In the genomic region with DNA sequence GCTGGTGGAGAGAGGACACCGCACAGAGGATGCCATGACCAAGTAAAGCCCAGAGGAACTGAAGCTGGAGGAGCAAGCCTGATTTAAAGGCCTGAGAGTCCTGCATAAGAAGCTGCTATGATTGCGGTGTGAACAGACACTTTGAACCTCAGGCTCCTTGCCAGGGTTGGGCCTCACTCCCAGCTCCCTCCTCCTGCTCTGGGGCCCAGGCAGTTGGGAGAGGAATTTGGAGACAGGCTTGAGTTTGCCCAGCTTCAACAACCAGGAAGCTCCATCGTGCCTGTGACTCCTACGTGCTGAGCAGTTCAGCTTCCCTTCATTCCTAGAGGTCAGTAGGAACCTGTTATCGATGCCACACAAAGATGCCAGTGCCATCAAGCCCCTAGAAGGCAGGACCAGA, we compare ENCODE assay signal across 9 mouse cellular contexts. TPM values are rescaled to one million over a fixed set of nuclear protein-coding genes. Genes with fewer than 3 reads are reported as not detected.
DNase-seq lines count a peak whose midpoint lies in the region; ATAC-seq lines count a peak whose summit lies in the region.
"Had no signal": no experiment of that assay in that cellular context is flagged by ENCODE, and none has a peak within 500 bp of the region (broad histone marks: within the 10 kb centered on the region; RNA-seq: fewer than 3 reads in every experiment).

No protein-coding gene starts in this region.

- H3K27me3 ChIP-seq in intestine, embryonic 14.5 days (replicated peaks; ENCODE audit: control insufficient read depth, insufficient read depth, low read length), result no peaks in the 10 kb centered on the region
- H3K27me3 ChIP-seq in stomach, embryonic 14.5 days (ENCODE audit: control insufficient read depth, insufficient read depth, low read length), result no peaks in the 10 kb centered on the region

- WGBS in intestine, embryonic 14.5 days, result 50% methylated on average over 5 of the region's 5 CpGs
- WGBS in stomach, embryonic 14.5 days, result 41% methylated on average over 5 of the region's 5 CpGs

- DNase-seq in kidney, postnatal 25 days, result peak; percentile 36 to 51
- DNase-seq in kidney, adult 8-10 months, result no peak
- peak; percentile 42 for DNase-seq in heart, adult 8-10 months (ENCODE audit: low spot score)
- DNase-seq in intestine, embryonic 14.5 days (ENCODE audit: low spot score), result no peak
- DNase-seq in cerebellum, adult 11-12 months, result no peak
- no peak for DNase-seq in natural killer cell, adult 2 months (ENCODE audit: low spot score in 2 of 2)
- DNase-seq: embryo, embryonic 11 days had no signal

- no peak overlapping the region for H3K9ac ChIP-seq in intestine, embryonic 14.5 days (ENCODE audit: low read length)
- no peak overlapping the region for H3K9ac ChIP-seq in stomach, embryonic 14.5 days (replicated peaks; ENCODE audit: low read depth, low read length)

- 0 out of 2 replicates have a peak overlapping the region, but pooled peaks have one; percentile 33 for H3K27ac ChIP-seq in intestine, embryonic 14.5 days (ENCODE audit: low read depth)
- peak overlapping the region; percentile 74 for H3K27ac ChIP-seq in stomach, embryonic 14.5 days (ENCODE audit: low read length)

- peak; percentile 60 for ATAC-seq in intestine, embryonic 14.5 days (replicated peaks; ENCODE audit: low FRiP score, low TSS enrichment, low read depth)
- peak; percentile 42; the same call in 1 of the 2 replicates for ATAC-seq in stomach, embryonic 14.5 days (ENCODE audit: insufficient number of reproducible peaks, insufficient read depth, low FRiP score, low read depth)

- H3K4me2 ChIP-seq in intestine, embryonic 14.5 days (ENCODE audit: low read length), result no peak overlapping the region
- H3K4me2 ChIP-seq in stomach, embryonic 14.5 days (replicated peaks; ENCODE audit: low read depth, low read length), result no peak overlapping the region

- peaks cover 11% of the 10 kb centered on the region for H3K4me1 ChIP-seq in intestine, embryonic 14.5 days (replicated peaks; ENCODE audit: control insufficient read depth, insufficient read depth, low read length)
- peaks cover 6% of the 10 kb centered on the region; the same call in 1 of the 2 replicates for H3K4me1 ChIP-seq in stomach, embryonic 14.5 days (ENCODE audit: control insufficient read depth, insufficient read depth, low read length)

- no peak overlapping the region for H3K4me3 ChIP-seq in intestine, embryonic 14.5 days (ENCODE audit: low read depth, low read length)
- H3K4me3 ChIP-seq in stomach, embryonic 14.5 days (ENCODE audit: low read depth, low read length), result no peak overlapping the region

- H3K36me3 ChIP-seq in intestine, embryonic 14.5 days (ENCODE audit: control insufficient read depth, insufficient read depth, low read length), result no peaks in the 10 kb centered on the region
- H3K36me3 ChIP-seq in stomach, embryonic 14.5 days (ENCODE audit: control insufficient read depth, insufficient read depth, low read length), result no peaks in the 10 kb centered on the region

- no peaks in the 10 kb centered on the region for H3K9me3 ChIP-seq in intestine, embryonic 14.5 days (ENCODE audit: control insufficient read depth, low read length)
- H3K9me3 ChIP-seq in stomach, embryonic 14.5 days (ENCODE audit: control insufficient read depth, low read depth, low read length), result no peaks in the 10 kb centered on the region

RNA-seq across cellular contexts. Expression of gene Emp2, which starts 35.7 kb away (rescaled TPM):
- 10 to 100 TPM; 32.6 to 40.9 (median 37.7) TPM for total RNA-seq in heart, adult 8-10 months (2022)
- 21.4 and 24.0 TPM in 2 replicates for polyA plus RNA-seq in intestine, embryonic 14.5 days (2014; fragmentation: Nextera tagmentation; extraction: Ambion mirVana)
- polyA plus RNA-seq in stomach, embryonic 14.5 days (2014; fragmentation: Nextera tagmentation; extraction: Ambion mirVana), result 26.6 and 31.3 TPM in 2 replicates
- total RNA-seq: megakaryocyte-erythroid progenitor cell, adult 5-6 weeks had no signal

RNA-seq across cellular contexts. Expression of gene Tekt5, which starts 45.9 kb away (rescaled TPM):
- under 1 TPM in 1 of 4 experiments, not detected in 3; 0.22 TPM for total RNA-seq in heart, adult 8-10 months (2022)
- 0.19 and 0.28 TPM in 2 replicates for polyA plus RNA-seq in intestine, embryonic 14.5 days (2014; fragmentation: Nextera tagmentation; extraction: Ambion mirVana)
- 0.70 and 1.0 TPM in 2 replicates for polyA plus RNA-seq in stomach, embryonic 14.5 days (2014; fragmentation: Nextera tagmentation; extraction: Ambion mirVana)
- total RNA-seq: megakaryocyte-erythroid progenitor cell, adult 5-6 weeks had no signal

Comparison
In these comparisons a context has a peak if more than half of its experiments do, and no peak if none do; other contexts are left out.
1. DNase-seq: peak in kidney, postnatal 25 days (2 of 2) and heart, adult 8-10 months (single experiment); none in kidney, adult 8-10 months (0 of 2), intestine, embryonic 14.5 days (single experiment), cerebellum, adult 11-12 months (single experiment) and natural killer cell, adult 2 months (0 of 2).